Mouse (Mus musculus) E14TG2a.4 (cell line): ENCODE results near the gene 9130019O22Rik.

Source experiments
- CTCF ChIP-seq: conservative IDR thresholded peaks from 2 replicates; pipeline ENCODE4 v1.5.1; 2014; ENCODE audit warnings: low read length
- NANOG ChIP-seq: IDR thresholded peaks from 2 replicates; pipeline ENCODE4 v1.6.1; 2014; ENCODE audit warnings: borderline replicate concordance, low read length, mixed read lengths
- POU5F1 ChIP-seq: IDR thresholded peaks from 2 replicates; pipeline ENCODE4 v1.6.1; 2014; ENCODE audit warnings: low read length, borderline replicate concordance

DNA sequence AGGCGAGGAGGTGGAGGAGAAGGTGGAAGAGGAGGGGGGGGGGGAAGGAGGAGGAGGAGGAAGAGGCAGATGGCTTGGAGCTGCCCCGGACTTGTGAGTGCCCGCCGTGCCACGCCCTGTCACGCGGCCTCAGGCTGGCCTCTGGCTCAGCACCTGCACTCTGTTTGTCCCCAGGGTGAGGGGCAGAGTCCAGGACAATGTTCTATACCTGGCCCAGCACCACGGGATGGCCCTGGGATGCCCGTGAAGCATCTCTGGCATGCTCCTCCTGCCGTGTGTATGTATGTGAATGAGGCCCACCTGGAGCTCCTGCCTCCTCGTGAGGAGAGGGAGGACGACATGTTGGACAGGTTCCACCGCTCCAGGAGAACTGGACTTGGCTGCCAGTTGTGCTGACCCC is 25.5 kb downstream of the 9130019O22Rik start:
- no peak for TF ChIP-seq CTCF
- no peak for TF ChIP-seq POU5F1
- no peak for TF ChIP-seq NANOG
